Mouse (Mus musculus): ENCODE results near the gene Eps8l1.

- TF ChIP-seq CTCF (conservative IDR thresholded peaks at IDR 0.05 in 1 of 2, IDR thresholded peaks at IDR 0.05 in 1 of 2; ENCODE audit: low read depth in 2 of 2, low read length in 2 of 2) (no peak), POLR2A (IDR thresholded peaks at IDR 0.05; ENCODE audit: low read depth, low read length) (no peak), POLR2AphosphoS2 (IDR thresholded peaks at IDR 0.05; ENCODE audit: low read depth, low read length) (no peak), CHD2 (IDR thresholded peaks at IDR 0.05; ENCODE audit: low read length) (no peak), EP300 (IDR thresholded peaks at IDR 0.05; ENCODE audit: low read length) (no peak), ETS1 (conservative IDR thresholded peaks at IDR 0.05; ENCODE audit: low read depth, low read length) (no peak), CHD1 (IDR thresholded peaks at IDR 0.05; ENCODE audit: low read depth, low read length) (no peak), MYC (IDR thresholded peaks at IDR 0.05; ENCODE audit: low read depth, low read length) (no peak), RCOR1 (conservative IDR thresholded peaks at IDR 0.05; ENCODE audit: low read depth, low read length) (no peak), PAX5 (IDR thresholded peaks at IDR 0.05; ENCODE audit: low read length) (no peak), ZKSCAN1 (IDR thresholded peaks at IDR 0.05; ENCODE audit: borderline replicate concordance, low read depth, low read length) (no peak), HCFC1 (IDR thresholded peaks at IDR 0.05; ENCODE audit: low read depth, low read length) (no peak), MAFK (IDR thresholded peaks at IDR 0.05; ENCODE audit: insufficient replicate concordance, low read length) (no peak)
Observed at GRCm38 (mm10) chr7:4491308-4491707, 30.8 kb downstream of the Eps8l1 start.

All from CH12.LX (cell line).